Mouse (Mus musculus) stomach, postnatal 0 days (tissue): ENCODE data around the gene Uroc1. TPM values are rescaled to one million over a fixed set of nuclear protein-coding genes. Genes with fewer than 3 reads are reported as not detected.

Source experiments
- ATAC-seq: fragments of 200-750 bp; cut with Nextera tagmentation; 2 replicates; pipeline ENCODE4 v1.8.0; 2017; ENCODE audit not compliant: low FRiP score, low TSS enrichment
- DNase-seq: peaks from one replicate; pipeline ENCODE4 v3.0.0-alpha.2; 2016; ENCODE audit warnings: low spot score
- H3K27ac ChIP-seq: fragments of 300-500 bp; sonication (generic); replicated peaks from 2 replicates; pipeline ENCODE4 v1.5.1; 2014; ENCODE audit warnings: mild to moderate bottlenecking, control low read depth
- H3K27me3 ChIP-seq: fragments of 300-500 bp; sonication (generic); 2 replicates; pipeline ENCODE4 v1.6.1; 2014; ENCODE audit warnings: low read length; ENCODE audit not compliant: control insufficient read depth, insufficient read depth
- H3K36me3 ChIP-seq: fragments of 300-500 bp; sonication (generic); 2 replicates; pipeline ENCODE4 v1.6.1; 2014; ENCODE audit warnings: low read length, mixed read lengths; ENCODE audit not compliant: control insufficient read depth, insufficient read depth
- H3K4me1 ChIP-seq: fragments of 300-500 bp; sonication (generic); replicated peaks from 2 replicates; pipeline ENCODE4 v1.6.1; 2014; ENCODE audit warnings: antibody characterized with exemption; ENCODE audit not compliant: control insufficient read depth, insufficient read depth
- H3K4me2 ChIP-seq: fragments of 300-500 bp; sonication (generic); replicated peaks from 2 replicates; pipeline ENCODE4 v1.6.1; 2014; ENCODE audit warnings: low read depth, mild to moderate bottlenecking, control low read depth, moderate library complexity
- H3K4me3 ChIP-seq: fragments of 300-500 bp; sonication (generic); 2 replicates; pipeline ENCODE4 v1.5.1; 2014; ENCODE audit warnings: low read depth, low read length, control low read depth
- H3K9ac ChIP-seq: fragments of 300-500 bp; sonication (generic); 2 replicates; pipeline ENCODE4 v1.6.1; 2014; ENCODE audit warnings: mild to moderate bottlenecking, low read length, control low read depth, mixed read lengths
- H3K9me3 ChIP-seq: fragments of 300-500 bp; sonication (generic); 2 replicates; pipeline ENCODE4 v1.6.1; 2016; ENCODE audit warnings: low read length; ENCODE audit not compliant: control insufficient read depth
- CTCF ChIP-seq: IDR thresholded peaks from 2 replicates; pipeline ENCODE4 v1.5.1; 2016; ENCODE audit warnings: antibody characterized with exemption, low read depth, mild to moderate bottlenecking, moderate library complexity
- EP300 ChIP-seq: optimal IDR thresholded peaks from 2 replicates; pipeline ENCODE3; 2016; ENCODE audit warnings: antibody characterized with exemption
- WGBS: fragments of 180-500 bp; shearing (Covaris S2); extraction: QIAGEN DNeasy Blood & Tissue Kit; methylation state at CpG from one replicate; pipeline ENCODE4 v1.1.7; 2014; 5-methylcytosine and 5-hydroxymethylcytosine counted together
- polyA plus RNA-seq: library from polyadenylated mRNA; unstranded; fragments of >200 nt; fragmentation: Nextera tagmentation; extraction: Ambion mirVana; gene quantifications from 2 replicates; pipeline ENCODE4 v1.2.1, GENCODE M21; 2015

Uroc1 gene
- polyA plus RNA-seq, 1 experiment from 2014 or later: 0.16 TPM

DNA sequence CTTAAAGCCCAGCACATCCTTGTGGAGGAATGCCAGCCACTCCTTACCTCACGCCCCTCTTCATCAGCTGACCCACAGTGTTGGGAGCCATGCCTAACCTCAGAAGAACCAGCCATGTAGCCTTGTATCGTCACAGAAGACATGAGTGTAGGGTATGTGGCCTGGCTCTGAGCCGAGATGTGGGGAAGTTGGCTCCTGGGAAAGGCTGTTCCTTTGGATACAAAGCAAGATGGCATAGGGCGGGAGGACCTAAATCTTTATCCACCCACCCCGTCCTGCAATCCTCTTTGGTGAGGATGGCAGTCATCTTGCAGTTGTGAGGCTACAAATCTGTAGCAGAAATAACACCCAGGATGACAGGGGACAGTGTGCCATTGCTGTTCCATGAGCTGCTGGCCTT is 17.1 kb upstream of the Uroc1 start:
- H3K27ac ChIP-seq: no peak overlapping the region
- 85% methylated on average over 5 of the region's 5 CpGs for WGBS
- H3K4me3 ChIP-seq: no peak overlapping the region
- ATAC-seq (no peak), DNase-seq (no peak)
- H3K36me3 ChIP-seq: no peaks in the 10 kb centered on the region
- no peak overlapping the region for H3K4me2 ChIP-seq
- TF ChIP-seq CTCF (no peak), EP300 (no peak)
- H3K9ac ChIP-seq: no peak overlapping the region
- H3K27me3 ChIP-seq: no peaks in the 10 kb centered on the region
- H3K4me1 ChIP-seq: no peaks in the 10 kb centered on the region
- no peaks in the 10 kb centered on the region for H3K9me3 ChIP-seq

DNA sequence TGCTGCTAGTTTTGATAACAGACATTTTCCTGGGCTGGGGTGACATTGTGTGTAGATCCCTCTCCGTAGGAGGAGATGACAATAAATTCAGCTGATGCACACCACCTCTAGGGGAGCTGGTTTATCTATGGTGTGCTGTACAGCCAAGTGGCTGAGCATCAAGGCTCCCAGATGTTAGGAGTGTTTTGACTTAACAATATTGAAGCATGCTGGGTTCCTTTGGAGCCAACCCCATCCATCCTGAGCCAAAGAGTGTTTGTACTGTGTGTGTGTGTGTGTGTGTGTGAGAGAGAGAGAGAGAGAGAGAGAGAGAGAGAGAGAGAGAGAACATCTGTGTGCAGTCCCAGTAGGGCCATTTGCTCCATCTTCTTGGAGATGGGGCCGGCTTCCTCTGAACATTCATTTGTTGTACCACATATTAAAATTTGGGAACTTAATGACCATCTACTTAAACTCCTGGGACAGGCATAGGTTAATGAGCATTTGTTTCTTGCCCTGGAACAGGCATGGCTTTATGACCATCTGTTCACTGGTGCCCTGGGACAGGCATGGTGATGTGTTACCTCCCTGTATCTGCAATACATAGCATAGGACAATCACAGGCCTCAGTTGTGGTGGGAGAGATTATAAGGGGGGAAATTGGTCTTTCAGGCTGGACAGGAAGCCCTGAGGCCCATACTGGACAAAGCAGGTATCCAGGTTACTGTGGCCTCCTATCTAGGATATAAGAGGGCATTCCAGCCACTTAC is 15.4 kb upstream of the Uroc1 start:
- 0 out of 2 replicates have a peak, but pooled peaks have one; percentile 10 for TF ChIP-seq CTCF
- no peak for TF ChIP-seq EP300
- Histone ChIP-seq H3K36me3 (no peaks in the 10 kb centered on the region), H3K4me2 (no peak overlapping the region), H3K27me3 (no peaks in the 10 kb centered on the region), H3K4me1 (no peaks in the 10 kb centered on the region), H3K9ac (no peak overlapping the region), H3K4me3 (no peak overlapping the region), H3K27ac (no peak overlapping the region), H3K9me3 (no peaks in the 10 kb centered on the region)
- DNase-seq (no peak), ATAC-seq (no peak)
- WGBS: 79% methylated on average over 2 of the region's 2 CpGs

DNA sequence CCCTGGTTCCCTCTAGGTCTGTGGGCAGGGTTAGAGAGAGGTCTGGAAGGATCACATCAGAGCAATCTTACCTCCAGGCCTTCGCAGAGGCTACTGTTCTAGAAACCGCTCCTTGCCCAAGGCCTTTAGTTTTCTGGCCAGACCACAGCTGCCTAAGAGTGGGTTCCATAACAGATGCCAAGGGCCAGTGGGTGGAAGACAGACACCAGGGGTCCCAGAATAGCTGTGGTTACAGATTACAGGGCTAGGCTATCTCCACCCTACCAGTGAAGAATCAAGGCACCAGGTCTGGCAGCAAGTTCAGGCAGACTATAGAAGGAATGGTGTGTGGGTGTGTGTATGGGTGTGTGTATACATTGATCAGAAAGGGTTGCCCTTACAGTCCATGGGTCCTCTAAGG is 14.1 kb upstream of the Uroc1 start:
- Histone ChIP-seq H3K27me3 (no peaks in the 10 kb centered on the region), H3K9ac (no peak overlapping the region), H3K4me1 (no peaks in the 10 kb centered on the region), H3K9me3 (no peaks in the 10 kb centered on the region), H3K4me3 (no peak overlapping the region), H3K4me2 (no peak overlapping the region), H3K27ac (no peak overlapping the region), H3K36me3 (no peaks in the 10 kb centered on the region)
- ATAC-seq (no peak), DNase-seq (no peak)
- WGBS: 94% methylated on average over 2 of the region's 2 CpGs
- TF ChIP-seq EP300: no peak
- TF ChIP-seq CTCF: no peak

DNA sequence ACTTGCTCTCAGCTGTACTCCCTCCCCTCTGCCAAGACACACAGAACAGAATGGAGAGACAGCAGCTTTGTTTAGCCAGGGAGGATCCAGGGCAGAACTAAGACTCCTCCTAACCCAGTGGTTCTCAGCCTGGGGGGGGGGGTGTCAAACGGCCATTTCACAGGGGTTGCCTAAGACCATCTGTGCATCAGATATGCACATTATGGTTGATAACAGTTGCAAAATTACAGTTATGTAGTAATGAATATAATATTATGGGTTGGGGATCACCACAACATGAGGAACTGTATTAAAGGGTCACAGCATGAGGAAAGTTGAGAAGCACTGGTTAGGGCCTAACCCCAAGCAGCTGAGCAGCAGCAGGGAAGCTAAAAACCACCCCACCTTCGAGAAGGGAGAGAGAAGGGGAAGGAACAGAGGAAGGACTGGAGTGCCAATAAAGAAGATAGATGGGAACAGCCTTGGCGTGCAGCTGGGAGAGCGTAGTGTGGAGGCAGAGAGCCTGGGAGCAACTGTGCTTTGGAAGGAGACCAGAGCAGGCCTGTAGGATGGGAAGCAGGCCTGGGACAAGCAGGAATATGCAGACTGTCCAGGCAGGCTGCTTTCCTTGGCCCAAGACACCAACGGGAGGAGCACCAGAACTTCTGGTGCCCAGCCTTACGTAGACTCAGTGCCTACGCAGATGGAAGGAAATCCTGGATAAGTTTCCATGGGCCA is 13.5 kb upstream of the Uroc1 start:
- no peak for DNase-seq
- Histone ChIP-seq H3K27ac (no peak overlapping the region), H3K36me3 (no peaks in the 10 kb centered on the region), H3K27me3 (no peaks in the 10 kb centered on the region), H3K4me1 (no peaks in the 10 kb centered on the region), H3K4me2 (no peak overlapping the region), H3K4me3 (no peak overlapping the region), H3K9ac (no peak overlapping the region), H3K9me3 (no peaks in the 10 kb centered on the region)
- ATAC-seq: no peak
- TF ChIP-seq CTCF (no peak), EP300 (no peak)
- 62% methylated on average over 7 of the region's 7 CpGs for WGBS

DNA sequence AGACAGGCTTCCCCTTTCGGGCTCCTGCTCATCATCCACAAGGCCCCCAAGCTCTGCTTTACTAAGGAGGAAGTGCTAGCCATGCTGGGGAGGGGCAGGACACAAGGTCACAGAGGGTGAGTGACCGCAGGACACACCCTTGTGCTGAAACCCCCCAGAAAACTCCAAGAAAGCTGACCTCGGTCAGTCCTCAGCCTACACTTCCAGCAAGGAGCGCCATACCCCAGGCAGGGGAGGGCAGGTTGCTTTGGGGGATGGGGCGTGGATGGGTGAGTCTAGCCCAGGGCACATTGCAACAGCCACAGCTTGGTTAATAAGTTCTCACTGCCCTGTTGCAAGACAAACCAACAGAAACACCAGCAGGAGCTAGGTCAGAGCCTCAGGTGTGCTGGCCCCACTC is 12.7 kb upstream of the Uroc1 start:
- Histone ChIP-seq H3K4me3 (no peak overlapping the region), H3K9me3 (no peaks in the 10 kb centered on the region), H3K4me1 (no peaks in the 10 kb centered on the region), H3K36me3 (no peaks in the 10 kb centered on the region), H3K27ac (no peak overlapping the region), H3K27me3 (no peaks in the 10 kb centered on the region), H3K4me2 (no peak overlapping the region), H3K9ac (no peak overlapping the region)
- DNase-seq (no peak), ATAC-seq (no peak)
- WGBS: 83% methylated on average over 5 of the region's 5 CpGs
- TF ChIP-seq CTCF (no peak), EP300 (no peak)

DNA sequence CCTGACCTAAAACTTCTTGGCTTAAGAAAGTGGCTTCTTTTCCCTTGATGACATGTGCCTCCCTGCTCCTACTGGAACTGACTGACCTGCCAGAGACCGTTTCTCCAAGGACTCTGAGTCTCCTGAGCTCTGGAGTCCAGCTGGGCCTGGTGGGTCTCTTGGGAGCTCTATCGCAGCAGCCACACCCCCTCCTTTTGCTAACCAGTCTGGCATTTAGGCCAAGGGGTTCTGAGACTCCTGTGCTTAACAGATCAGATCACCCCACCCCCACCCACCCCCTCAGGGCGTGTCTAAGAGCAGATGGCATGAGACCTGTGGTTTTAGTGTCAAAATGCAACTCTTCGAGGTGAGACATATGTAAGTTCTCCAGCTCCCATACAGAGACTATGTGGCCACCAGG is 11.3 kb upstream of the Uroc1 start:
- no peaks in the 10 kb centered on the region for H3K9me3 ChIP-seq
- no peak for DNase-seq
- TF ChIP-seq EP300 (no peak), CTCF (no peak)
- no peak for ATAC-seq
- no peaks in the 10 kb centered on the region for H3K27me3 ChIP-seq
- no peaks in the 10 kb centered on the region for H3K4me1 ChIP-seq
- H3K9ac ChIP-seq: no peak overlapping the region
- H3K4me2 ChIP-seq: no peak overlapping the region
- H3K27ac ChIP-seq: no peak overlapping the region
- WGBS: 36% methylated on average over 4 of the region's 4 CpGs
- no peak overlapping the region for H3K4me3 ChIP-seq
- no peaks in the 10 kb centered on the region for H3K36me3 ChIP-seq
